Mouse (Mus musculus): ENCODE results near the gene Smarcc2. TPM values are rescaled to one million over a fixed set of nuclear protein-coding genes. Genes with fewer than 3 reads are reported as not detected.

The Smarcc2 gene
- total and polyA plus RNA-seq, 3 experiments, result 47.4 to 153 (median 109) TPM

GRCm38 (mm10) chr10:128445407-128445806 lies 13.6 kb upstream of the Smarcc2 start:
- Histone ChIP-seq H3K4me1 (ENCODE audit: insufficient read depth, low read depth, low read length) (no peaks in the 10 kb centered on the region), H3K27me3 (ENCODE audit: insufficient read depth, low read length) (no peaks in the 10 kb centered on the region), H3K9me3 (replicated peaks) (no peaks in the 10 kb centered on the region), H3K36me3 (replicated peaks) (peaks cover 34% of the 10 kb centered on the region), H3K4me3 (ENCODE audit: low read depth, low read length) (no peak overlapping the region)
- DNase-seq (ENCODE audit: low spot score) (no peak), ATAC-seq (ENCODE audit: extremely low read depth, insufficient number of reproducible peaks, low FRiP score, poor library complexity, severe bottlenecking) (no peak)
- TF ChIP-seq POLR2AphosphoS5 (IDR thresholded peaks at IDR 0.05; ENCODE audit: insufficient replicate concordance, low read depth, low read length) (no peak), GATA1 (IDR thresholded peaks at IDR 0.05; ENCODE audit: borderline replicate concordance, low read length) (no peak), TAL1 (conservative IDR thresholded peaks at IDR 0.05; ENCODE audit: low read depth, low read length) (no peak), GATA2 (IDR thresholded peaks at IDR 0.05; ENCODE audit: borderline replicate concordance, low read depth, low read length) (no peak), CTCF (IDR thresholded peaks at IDR 0.05; ENCODE audit: low read depth, low read length) (no peak)

DNA sequence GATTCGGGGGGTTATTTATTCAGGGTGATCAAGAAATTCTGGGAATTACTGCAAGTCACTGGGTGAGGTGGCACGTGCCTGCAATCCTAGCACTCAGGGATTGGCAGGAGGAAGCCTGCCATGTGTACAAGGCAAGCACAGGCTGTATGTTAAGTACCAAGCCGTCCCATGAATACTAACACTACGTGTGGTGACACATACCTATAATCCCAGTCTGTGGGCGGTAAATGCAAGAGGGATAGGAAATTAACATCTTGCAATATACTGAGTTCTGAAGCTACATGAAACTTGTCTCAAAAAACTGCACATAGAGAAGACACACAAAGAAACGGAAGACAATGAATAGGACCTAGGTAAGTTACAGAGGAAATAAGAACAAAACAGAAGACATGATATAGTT lies 8.0 kb upstream of the Smarcc2 start:
- DNase-seq (ENCODE audit: low spot score) (no peak), ATAC-seq (ENCODE audit: extremely low read depth, insufficient number of reproducible peaks, low FRiP score, poor library complexity, severe bottlenecking) (no peak)
- H3K36me3 ChIP-seq (replicated peaks), result no peaks in the 10 kb centered on the region
- H3K9me3 ChIP-seq (replicated peaks), result no peaks in the 10 kb centered on the region
- H3K4me3 ChIP-seq (ENCODE audit: low read depth, low read length), result no peak overlapping the region
- peaks cover 17% of the 10 kb centered on the region for H3K4me1 ChIP-seq (ENCODE audit: insufficient read depth, low read depth, low read length)
- peaks cover 3% of the 10 kb centered on the region; the same call in 1 of the 2 replicates for H3K27me3 ChIP-seq (ENCODE audit: insufficient read depth, low read length)
- TF ChIP-seq CTCF (IDR thresholded peaks at IDR 0.05; ENCODE audit: low read depth, low read length), result no peak
- TF ChIP-seq TAL1 (conservative IDR thresholded peaks at IDR 0.05; ENCODE audit: low read depth, low read length), result no peak
- no peak for TF ChIP-seq POLR2AphosphoS5 (IDR thresholded peaks at IDR 0.05; ENCODE audit: insufficient replicate concordance, low read depth, low read length)
- TF ChIP-seq GATA2 (IDR thresholded peaks at IDR 0.05; ENCODE audit: borderline replicate concordance, low read depth, low read length), result no peak
- no peak for TF ChIP-seq GATA1 (IDR thresholded peaks at IDR 0.05; ENCODE audit: borderline replicate concordance, low read length)

GRCm38 (mm10) chr10:128454471-128454870 lies 4.6 kb upstream of the Smarcc2 start:
- peaks cover 3% of the 10 kb centered on the region; the same call in 1 of the 2 replicates for H3K27me3 ChIP-seq (ENCODE audit: insufficient read depth, low read length)
- H3K9me3 ChIP-seq (replicated peaks), result no peaks in the 10 kb centered on the region
- no peak for TF ChIP-seq GATA2 (IDR thresholded peaks at IDR 0.05; ENCODE audit: borderline replicate concordance, low read depth, low read length)
- no peak for TF ChIP-seq CTCF (IDR thresholded peaks at IDR 0.05; ENCODE audit: low read depth, low read length)
- TF ChIP-seq GATA1 (IDR thresholded peaks at IDR 0.05; ENCODE audit: borderline replicate concordance, low read length), result no peak
- TF ChIP-seq POLR2AphosphoS5 (IDR thresholded peaks at IDR 0.05; ENCODE audit: insufficient replicate concordance, low read depth, low read length), result no peak
- no peak for TF ChIP-seq TAL1 (conservative IDR thresholded peaks at IDR 0.05; ENCODE audit: low read depth, low read length)
- ATAC-seq (ENCODE audit: extremely low read depth, insufficient number of reproducible peaks, low FRiP score, poor library complexity, severe bottlenecking) (no peak), DNase-seq (ENCODE audit: low spot score) (no peak)
- H3K4me1 ChIP-seq (ENCODE audit: insufficient read depth, low read depth, low read length), result peaks cover 36% of the 10 kb centered on the region
- H3K4me3 ChIP-seq (ENCODE audit: low read depth, low read length), result no peak overlapping the region
- H3K36me3 ChIP-seq (replicated peaks), result no peaks in the 10 kb centered on the region

DNA sequence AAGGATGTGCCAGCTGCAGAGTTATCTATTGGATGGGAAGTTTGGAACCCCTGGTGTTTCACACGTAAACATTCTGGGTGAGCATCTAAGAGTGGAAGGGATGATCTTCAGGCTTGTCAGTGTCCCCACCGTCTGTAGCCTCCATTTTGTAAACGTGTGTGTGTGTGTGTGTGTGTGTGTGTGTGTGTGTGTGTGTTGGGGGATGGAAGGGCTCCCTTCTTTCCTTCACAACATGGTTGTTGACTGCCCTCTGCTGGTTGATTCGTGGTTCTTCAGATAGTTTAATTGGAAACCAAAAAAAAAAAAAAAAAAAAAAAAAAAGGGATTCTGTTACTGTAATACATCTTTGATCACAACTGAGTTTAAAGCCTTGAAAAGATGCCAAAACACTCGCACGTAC lies 3.8 kb upstream of the Smarcc2 start:
- peaks cover 3% of the 10 kb centered on the region; the same call in 1 of the 2 replicates for H3K27me3 ChIP-seq (ENCODE audit: insufficient read depth, low read length)
- H3K9me3 ChIP-seq (replicated peaks), result no peaks in the 10 kb centered on the region
- H3K36me3 ChIP-seq (replicated peaks), result no peaks in the 10 kb centered on the region
- DNase-seq (ENCODE audit: low spot score) (peak; percentile 40), ATAC-seq (ENCODE audit: extremely low read depth, insufficient number of reproducible peaks, low FRiP score, poor library complexity, severe bottlenecking) (0 out of 2 replicates have a peak, but pooled peaks have one; percentile 22)
- TF ChIP-seq TAL1 (conservative IDR thresholded peaks at IDR 0.05; ENCODE audit: low read depth, low read length) (no peak), GATA2 (IDR thresholded peaks at IDR 0.05; ENCODE audit: borderline replicate concordance, low read depth, low read length) (no peak), POLR2AphosphoS5 (IDR thresholded peaks at IDR 0.05; ENCODE audit: insufficient replicate concordance, low read depth, low read length) (no peak), CTCF (IDR thresholded peaks at IDR 0.05; ENCODE audit: low read depth, low read length) (no peak), GATA1 (IDR thresholded peaks at IDR 0.05; ENCODE audit: borderline replicate concordance, low read length) (no peak)
- H3K4me3 ChIP-seq (ENCODE audit: low read depth, low read length), result no peak overlapping the region
- peaks cover 43% of the 10 kb centered on the region for H3K4me1 ChIP-seq (ENCODE audit: insufficient read depth, low read depth, low read length)

- TF ChIP-seq TAL1 (conservative IDR thresholded peaks at IDR 0.05; ENCODE audit: low read depth, low read length), result no peak
- TF ChIP-seq POLR2AphosphoS5 (IDR thresholded peaks at IDR 0.05; ENCODE audit: insufficient replicate concordance, low read depth, low read length), result no peak
- no peak for TF ChIP-seq CTCF (IDR thresholded peaks at IDR 0.05; ENCODE audit: low read depth, low read length)
- no peak for TF ChIP-seq GATA1 (IDR thresholded peaks at IDR 0.05; ENCODE audit: borderline replicate concordance, low read length)
- TF ChIP-seq GATA2 (IDR thresholded peaks at IDR 0.05; ENCODE audit: borderline replicate concordance, low read depth, low read length), result no peak
- H3K4me1 ChIP-seq (ENCODE audit: insufficient read depth, low read depth, low read length), result peaks cover 53% of the 10 kb centered on the region
- peaks cover 3% of the 10 kb centered on the region; the same call in 1 of the 2 replicates for H3K27me3 ChIP-seq (ENCODE audit: insufficient read depth, low read length)
- H3K4me3 ChIP-seq (ENCODE audit: low read depth, low read length), result no peak overlapping the region
- H3K36me3 ChIP-seq (replicated peaks), result peaks cover 23% of the 10 kb centered on the region
- H3K9me3 ChIP-seq (replicated peaks), result no peaks in the 10 kb centered on the region
- ATAC-seq (ENCODE audit: extremely low read depth, insufficient number of reproducible peaks, low FRiP score, poor library complexity, severe bottlenecking) (no peak), DNase-seq (ENCODE audit: low spot score) (no peak)
Measured at GRCm38 (mm10) chr10:128457676-128458075, 1.4 kb upstream of the Smarcc2 start.

GRCm38 (mm10) chr10:128458348-128458718 lies 715 bp upstream of the Smarcc2 start:
- Histone ChIP-seq H3K4me3 (ENCODE audit: low read depth, low read length) (peak overlapping the region; percentile 87), H3K36me3 (replicated peaks) (peaks cover 29% of the 10 kb centered on the region), H3K4me1 (ENCODE audit: insufficient read depth, low read depth, low read length) (peaks cover 51% of the 10 kb centered on the region), H3K27me3 (ENCODE audit: insufficient read depth, low read length) (peaks cover 2% of the 10 kb centered on the region; the same call in 1 of the 2 replicates), H3K9me3 (replicated peaks) (no peaks in the 10 kb centered on the region)
- ATAC-seq (ENCODE audit: extremely low read depth, insufficient number of reproducible peaks, low FRiP score, poor library complexity, severe bottlenecking) (peak; percentile 72), DNase-seq (ENCODE audit: low spot score) (peak; percentile 43)
- TF ChIP-seq TAL1 (conservative IDR thresholded peaks at IDR 0.05; ENCODE audit: low read depth, low read length) (no peak), CTCF (IDR thresholded peaks at IDR 0.05; ENCODE audit: low read depth, low read length) (no peak), GATA2 (IDR thresholded peaks at IDR 0.05; ENCODE audit: borderline replicate concordance, low read depth, low read length) (no peak), POLR2AphosphoS5 (IDR thresholded peaks at IDR 0.05; ENCODE audit: insufficient replicate concordance, low read depth, low read length) (no peak), GATA1 (IDR thresholded peaks at IDR 0.05; ENCODE audit: borderline replicate concordance, low read length) (no peak)
